Mouse (Mus musculus): ENCODE measurements around the gene Setd4. TPM values are rescaled to one million over a fixed set of nuclear protein-coding genes. Genes with fewer than 3 reads are reported as not detected.

The Setd4 gene
- polyA plus RNA-seq, 1 experiment from 2014 or later = 15.2 TPM

GRCm38 (mm10) chr16:93597551-93597950 lies 6.3 kb downstream of the Setd4 start:
- Histone ChIP-seq H3K4me2 (ENCODE audit: low read depth, severe bottlenecking) (no peak overlapping the region), H3K4me1 (ENCODE audit: control insufficient read depth, insufficient read depth, low read length) (no peaks in the 10 kb centered on the region), H3K27ac (replicated peaks; ENCODE audit: low read depth, low read length) (no peak overlapping the region), H3K9ac (ENCODE audit: low read length) (no peak overlapping the region), H3K27me3 (ENCODE audit: control insufficient read depth, insufficient read depth, low read length) (no peaks in the 10 kb centered on the region), H3K9me3 (ENCODE audit: control insufficient read depth, low read length) (no peaks in the 10 kb centered on the region), H3K36me3 (ENCODE audit: control insufficient read depth, insufficient read depth, low read length) (0 out of 2 replicates have a peak, but pooled peaks cover 2% of the 10 kb centered on the region), H3K4me3 (ENCODE audit: low read depth, low read length) (no peak overlapping the region)
- WGBS = 93% methylated on average over 9 of the region's 9 CpGs
- no peak for ATAC-seq (ENCODE audit: insufficient number of reproducible peaks, low FRiP score, low TSS enrichment, low read depth)
- DNase-seq (ENCODE audit: low spot score) = no peak

- no peaks in the 10 kb centered on the region for H3K4me1 ChIP-seq (ENCODE audit: control insufficient read depth, insufficient read depth, low read length)
- H3K27ac ChIP-seq (replicated peaks; ENCODE audit: low read depth, low read length) = no peak overlapping the region
- no peak for DNase-seq (ENCODE audit: low spot score)
- 0 out of 2 replicates have a peak, but pooled peaks cover 2% of the 10 kb centered on the region for H3K36me3 ChIP-seq (ENCODE audit: control insufficient read depth, insufficient read depth, low read length)
- WGBS = 92% methylated on average over 7 of the region's 7 CpGs
- no peak overlapping the region for H3K9ac ChIP-seq (ENCODE audit: low read length)
- H3K27me3 ChIP-seq (ENCODE audit: control insufficient read depth, insufficient read depth, low read length) = no peaks in the 10 kb centered on the region
- no peak overlapping the region for H3K4me2 ChIP-seq (ENCODE audit: low read depth, severe bottlenecking)
- no peak for ATAC-seq (ENCODE audit: insufficient number of reproducible peaks, low FRiP score, low TSS enrichment, low read depth)
- no peak overlapping the region for H3K4me3 ChIP-seq (ENCODE audit: low read depth, low read length)
- H3K9me3 ChIP-seq (ENCODE audit: control insufficient read depth, low read length) = no peaks in the 10 kb centered on the region
These were observed 7.1 kb downstream of the Setd4 start for GRCm38 (mm10) chr16:93596807-93597206.

- ATAC-seq (ENCODE audit: insufficient number of reproducible peaks, low FRiP score, low TSS enrichment, low read depth) (no peak), DNase-seq (ENCODE audit: low spot score) (no peak)
- Histone ChIP-seq H3K4me2 (ENCODE audit: low read depth, severe bottlenecking) (no peak overlapping the region), H3K4me1 (ENCODE audit: control insufficient read depth, insufficient read depth, low read length) (no peaks in the 10 kb centered on the region), H3K4me3 (ENCODE audit: low read depth, low read length) (no peak overlapping the region), H3K36me3 (ENCODE audit: control insufficient read depth, insufficient read depth, low read length) (0 out of 2 replicates have a peak, but pooled peaks cover 2% of the 10 kb centered on the region), H3K27ac (replicated peaks; ENCODE audit: low read depth, low read length) (no peak overlapping the region), H3K9me3 (ENCODE audit: control insufficient read depth, low read length) (no peaks in the 10 kb centered on the region), H3K9ac (ENCODE audit: low read length) (no peak overlapping the region), H3K27me3 (ENCODE audit: control insufficient read depth, insufficient read depth, low read length) (no peaks in the 10 kb centered on the region)
- 90% methylated on average over 5 of the region's 5 CpGs for WGBS
These were observed 8.1 kb downstream of the Setd4 start for GRCm38 (mm10) chr16:93595766-93596165.

GRCm38 (mm10) chr16:93594448-93594847 lies 9.4 kb downstream of the Setd4 start:
- H3K9me3 ChIP-seq (ENCODE audit: control insufficient read depth, low read length) = no peaks in the 10 kb centered on the region
- no peak overlapping the region for H3K4me2 ChIP-seq (ENCODE audit: low read depth, severe bottlenecking)
- 94% methylated on average over 10 of the region's 10 CpGs for WGBS
- ATAC-seq (ENCODE audit: insufficient number of reproducible peaks, low FRiP score, low TSS enrichment, low read depth) = no peak
- DNase-seq (ENCODE audit: low spot score) = no peak
- no peak overlapping the region for H3K9ac ChIP-seq (ENCODE audit: low read length)
- H3K36me3 ChIP-seq (ENCODE audit: control insufficient read depth, insufficient read depth, low read length) = 0 out of 2 replicates have a peak, but pooled peaks cover 2% of the 10 kb centered on the region
- H3K27ac ChIP-seq (replicated peaks; ENCODE audit: low read depth, low read length) = no peak overlapping the region
- no peaks in the 10 kb centered on the region for H3K4me1 ChIP-seq (ENCODE audit: control insufficient read depth, insufficient read depth, low read length)
- no peaks in the 10 kb centered on the region for H3K27me3 ChIP-seq (ENCODE audit: control insufficient read depth, insufficient read depth, low read length)
- no peak overlapping the region for H3K4me3 ChIP-seq (ENCODE audit: low read depth, low read length)

- DNase-seq (ENCODE audit: low spot score) = no peak
- Histone ChIP-seq H3K27ac (replicated peaks; ENCODE audit: low read depth, low read length) (no peak overlapping the region), H3K36me3 (ENCODE audit: control insufficient read depth, insufficient read depth, low read length) (0 out of 2 replicates have a peak, but pooled peaks cover 2% of the 10 kb centered on the region), H3K4me2 (ENCODE audit: low read depth, severe bottlenecking) (no peak overlapping the region), H3K4me1 (ENCODE audit: control insufficient read depth, insufficient read depth, low read length) (no peaks in the 10 kb centered on the region), H3K27me3 (ENCODE audit: control insufficient read depth, insufficient read depth, low read length) (no peaks in the 10 kb centered on the region), H3K4me3 (ENCODE audit: low read depth, low read length) (no peak overlapping the region), H3K9ac (ENCODE audit: low read length) (no peak overlapping the region), H3K9me3 (ENCODE audit: control insufficient read depth, low read length) (no peaks in the 10 kb centered on the region)
- WGBS = 93% methylated on average over 8 of the region's 8 CpGs
- no peak for ATAC-seq (ENCODE audit: insufficient number of reproducible peaks, low FRiP score, low TSS enrichment, low read depth)
These were observed 10.5 kb downstream of the Setd4 start for GRCm38 (mm10) chr16:93593406-93593805.

GRCm38 (mm10) chr16:93592711-93593110 lies 11.2 kb downstream of the Setd4 start:
- whole genome bisulfite sequencing = 90% methylated on average over 3 of the region's 3 CpGs

GRCm38 (mm10) chr16:93591450-93592430 lies 12.1 kb downstream of the Setd4 start:
- ATAC-seq (ENCODE audit: insufficient number of reproducible peaks, low FRiP score, low TSS enrichment, low read depth) (no peak), DNase-seq (ENCODE audit: low spot score) (no peak)
- no peak overlapping the region for H3K9ac ChIP-seq (ENCODE audit: low read length)
- H3K4me2 ChIP-seq (ENCODE audit: low read depth, severe bottlenecking) = no peak overlapping the region
- H3K4me1 ChIP-seq (ENCODE audit: control insufficient read depth, insufficient read depth, low read length) = no peaks in the 10 kb centered on the region
- H3K27ac ChIP-seq (replicated peaks; ENCODE audit: low read depth, low read length) = no peak overlapping the region
- H3K9me3 ChIP-seq (ENCODE audit: control insufficient read depth, low read length) = no peaks in the 10 kb centered on the region
- 0 out of 2 replicates have a peak, but pooled peaks cover 2% of the 10 kb centered on the region for H3K36me3 ChIP-seq (ENCODE audit: control insufficient read depth, insufficient read depth, low read length)
- H3K27me3 ChIP-seq (ENCODE audit: control insufficient read depth, insufficient read depth, low read length) = no peaks in the 10 kb centered on the region
- H3K4me3 ChIP-seq (ENCODE audit: low read depth, low read length) = no peak overlapping the region
- WGBS = 90% methylated on average over 20 of the region's 20 CpGs

More at GRCm38 (mm10) chr16:93592711-93593110, 11.2 kb downstream of the Setd4 start:
- H3K4me1 ChIP-seq (ENCODE audit: control insufficient read depth, insufficient read depth, low read length) = no peaks in the 10 kb centered on the region
- DNase-seq (ENCODE audit: low spot score) (no peak), ATAC-seq (ENCODE audit: insufficient number of reproducible peaks, low FRiP score, low TSS enrichment, low read depth) (no peak)
- no peak overlapping the region for H3K27ac ChIP-seq (replicated peaks; ENCODE audit: low read depth, low read length)
- H3K4me3 ChIP-seq (ENCODE audit: low read depth, low read length) = no peak overlapping the region
- no peak overlapping the region for H3K9ac ChIP-seq (ENCODE audit: low read length)
- no peak overlapping the region for H3K4me2 ChIP-seq (ENCODE audit: low read depth, severe bottlenecking)
- 0 out of 2 replicates have a peak, but pooled peaks cover 2% of the 10 kb centered on the region for H3K36me3 ChIP-seq (ENCODE audit: control insufficient read depth, insufficient read depth, low read length)
- no peaks in the 10 kb centered on the region for H3K27me3 ChIP-seq (ENCODE audit: control insufficient read depth, insufficient read depth, low read length)
- no peaks in the 10 kb centered on the region for H3K9me3 ChIP-seq (ENCODE audit: control insufficient read depth, low read length)

- Histone ChIP-seq H3K9ac (ENCODE audit: low read length) (no peak overlapping the region), H3K27ac (replicated peaks; ENCODE audit: low read depth, low read length) (no peak overlapping the region), H3K36me3 (ENCODE audit: control insufficient read depth, insufficient read depth, low read length) (0 out of 2 replicates have a peak, but pooled peaks cover 2% of the 10 kb centered on the region), H3K4me2 (ENCODE audit: low read depth, severe bottlenecking) (no peak overlapping the region), H3K9me3 (ENCODE audit: control insufficient read depth, low read length) (no peaks in the 10 kb centered on the region), H3K4me3 (ENCODE audit: low read depth, low read length) (no peak overlapping the region), H3K4me1 (ENCODE audit: control insufficient read depth, insufficient read depth, low read length) (no peaks in the 10 kb centered on the region), H3K27me3 (ENCODE audit: control insufficient read depth, insufficient read depth, low read length) (no peaks in the 10 kb centered on the region)
- 95% methylated on average over 15 of the region's 15 CpGs for WGBS
- ATAC-seq (ENCODE audit: insufficient number of reproducible peaks, low FRiP score, low TSS enrichment, low read depth) = no peak
- no peak for DNase-seq (ENCODE audit: low spot score)
These were observed 12.9 kb downstream of the Setd4 start for GRCm38 (mm10) chr16:93590915-93591314.

All from limb, embryonic 11.5 days (tissue).